Mouse (Mus musculus) thymus, postnatal 36 days (tissue): ENCODE results near the gene Zc3h12a.

Experiments used
- DNase-seq, 2 experiments: peaks; one replicate each; pipeline ENCODE4 v3.0.0; 2022; ENCODE audit warnings: mixed read lengths in 2 of 2

Zc3h12a gene

DNA sequence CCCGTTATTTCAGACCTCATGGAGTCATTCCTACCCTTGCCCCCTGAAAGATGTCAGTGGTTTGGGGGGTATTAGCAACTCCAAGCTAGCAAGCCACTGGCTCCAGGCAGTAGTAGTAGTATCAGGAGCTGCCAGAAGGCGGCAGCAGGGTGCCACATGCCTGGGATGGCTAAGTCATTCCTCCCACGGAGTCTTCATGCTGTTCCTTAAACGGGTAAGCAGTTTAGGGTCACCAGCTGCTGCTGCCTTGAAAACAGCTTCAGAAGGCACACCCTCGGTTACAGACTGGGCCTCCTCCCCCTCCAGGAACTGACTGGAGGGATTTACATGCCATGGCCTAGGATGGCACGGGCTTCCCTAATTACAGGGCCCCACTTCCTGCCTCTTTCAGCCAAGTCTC, 13.0 kb downstream of the Zc3h12a start:
- peak; percentile 82 to 87 for DNase-seq

DNA sequence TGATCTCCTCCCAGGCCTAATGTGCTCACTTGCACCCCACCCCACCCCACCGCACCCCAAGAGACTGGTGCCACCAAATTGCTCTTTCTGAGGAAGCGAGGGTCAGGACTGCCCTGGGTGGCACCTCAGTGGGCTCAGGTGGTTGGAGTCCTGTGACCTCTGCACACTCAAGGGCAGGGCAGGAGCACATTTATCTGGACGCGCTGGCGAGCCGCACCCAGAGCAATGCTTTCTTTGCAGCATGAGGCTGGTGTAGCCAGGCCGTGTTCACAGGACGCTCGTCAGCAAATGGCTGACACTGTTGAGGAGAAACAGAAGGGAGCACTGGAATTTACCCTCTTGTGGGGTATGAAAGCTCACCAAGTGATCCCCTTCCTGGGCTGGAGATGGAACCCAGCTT, 22.3 kb downstream of the Zc3h12a start:
- no peak for DNase-seq

DNA sequence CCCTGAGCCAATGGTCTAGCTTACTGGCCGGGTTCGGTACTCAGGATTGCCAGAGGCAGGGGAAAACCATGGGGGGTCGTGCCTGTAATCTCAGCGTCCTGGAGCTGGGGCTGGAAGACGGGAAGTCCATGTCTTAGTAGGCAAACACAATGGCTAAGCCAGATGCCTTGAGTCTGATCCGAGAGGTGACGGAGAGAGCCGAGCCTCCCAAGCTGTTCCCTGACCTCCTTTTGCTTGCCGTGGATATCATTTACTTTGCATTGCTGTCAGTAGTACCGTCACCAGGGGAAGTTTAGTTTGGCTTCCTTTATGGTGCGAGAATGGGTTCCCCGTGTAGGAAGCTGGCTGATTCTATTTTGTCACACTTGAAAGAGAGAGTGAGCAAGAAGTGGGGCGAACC, 26.3 kb downstream of the Zc3h12a start:
- no peak for DNase-seq

DNA sequence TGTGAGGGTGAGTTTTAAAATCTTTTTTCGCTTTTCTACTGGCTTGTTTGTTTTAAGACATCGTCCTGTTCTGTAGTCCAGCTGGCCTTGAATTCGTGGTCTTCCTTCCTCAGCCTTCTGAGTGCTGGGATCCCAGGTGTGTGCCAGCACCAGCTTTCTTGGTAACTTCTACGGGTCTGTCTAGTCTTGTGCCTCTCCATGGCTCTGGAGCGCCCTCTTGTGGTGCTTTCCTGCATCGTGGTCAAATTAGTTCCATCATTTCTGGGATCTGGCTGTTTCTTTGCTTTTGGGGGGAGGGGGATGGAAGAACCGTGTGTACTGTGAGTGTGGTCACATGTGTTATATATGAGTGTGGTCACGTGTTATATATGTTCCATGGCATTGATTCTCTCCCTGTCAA, 28.2 kb downstream of the Zc3h12a start:
- peak; percentile 72 to 81 for DNase-seq

DNA sequence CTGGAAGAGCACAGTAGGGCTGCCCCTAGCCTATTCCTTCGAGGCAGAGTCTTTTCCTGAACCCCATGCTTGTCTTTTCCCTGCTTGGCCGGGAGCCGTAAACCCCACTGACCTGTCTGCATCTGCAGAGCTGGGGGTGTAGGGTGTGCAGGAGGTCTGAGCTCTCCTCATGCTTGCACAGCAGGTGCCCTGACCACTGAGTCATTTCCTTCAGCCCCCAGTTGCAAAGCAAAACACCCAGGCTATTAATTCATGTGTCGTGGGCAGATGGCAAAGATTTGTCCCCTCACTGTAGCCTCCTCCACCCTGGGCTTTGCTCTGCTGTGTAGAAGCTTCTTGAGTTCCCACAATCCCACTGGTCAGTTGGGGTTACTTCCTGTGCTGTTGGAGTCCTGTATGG, 30.2 kb downstream of the Zc3h12a start:
- DNase-seq = no peak

DNA sequence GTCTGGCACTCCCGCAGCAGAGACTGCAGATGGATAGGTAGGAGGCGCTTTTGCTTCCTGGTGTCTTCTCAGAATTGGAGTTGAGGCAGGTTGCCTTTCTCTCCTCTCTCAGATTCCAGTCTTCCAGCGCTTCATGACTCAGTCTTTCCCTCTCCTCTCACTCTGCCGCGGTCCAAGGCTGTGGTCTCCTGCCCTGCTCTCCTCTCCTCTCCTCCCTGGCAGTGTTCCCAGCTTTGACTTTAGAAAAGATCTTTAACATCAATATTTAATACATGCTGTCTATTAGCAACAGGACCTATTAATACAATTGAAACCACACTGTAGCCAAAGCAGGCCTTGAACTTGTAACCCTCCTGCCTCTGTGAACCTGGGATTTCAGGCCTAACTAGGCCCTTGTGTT, 31.6 kb downstream of the Zc3h12a start:
- no peak for DNase-seq

DNA sequence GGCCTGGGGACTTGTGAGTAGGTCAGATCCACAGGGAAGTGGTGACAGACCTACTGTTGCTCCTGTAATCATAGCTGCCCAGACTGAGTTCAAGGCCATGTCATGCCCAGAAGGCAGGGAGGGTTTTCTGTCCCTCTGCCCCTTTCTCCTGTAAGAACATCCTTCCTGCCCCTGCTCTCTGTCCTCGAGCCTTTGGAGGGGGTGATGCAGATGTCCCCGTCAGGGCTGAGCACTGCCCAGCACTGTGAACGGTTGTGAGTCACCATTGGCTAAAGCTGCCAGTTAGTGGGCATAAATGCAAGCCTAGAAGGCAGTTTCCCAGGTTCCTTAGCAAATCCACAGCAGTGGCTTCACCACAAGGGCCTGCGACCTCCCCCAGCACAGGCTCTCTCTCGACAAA, 34.6 kb downstream of the Zc3h12a start:
- DNase-seq = no peak

DNA sequence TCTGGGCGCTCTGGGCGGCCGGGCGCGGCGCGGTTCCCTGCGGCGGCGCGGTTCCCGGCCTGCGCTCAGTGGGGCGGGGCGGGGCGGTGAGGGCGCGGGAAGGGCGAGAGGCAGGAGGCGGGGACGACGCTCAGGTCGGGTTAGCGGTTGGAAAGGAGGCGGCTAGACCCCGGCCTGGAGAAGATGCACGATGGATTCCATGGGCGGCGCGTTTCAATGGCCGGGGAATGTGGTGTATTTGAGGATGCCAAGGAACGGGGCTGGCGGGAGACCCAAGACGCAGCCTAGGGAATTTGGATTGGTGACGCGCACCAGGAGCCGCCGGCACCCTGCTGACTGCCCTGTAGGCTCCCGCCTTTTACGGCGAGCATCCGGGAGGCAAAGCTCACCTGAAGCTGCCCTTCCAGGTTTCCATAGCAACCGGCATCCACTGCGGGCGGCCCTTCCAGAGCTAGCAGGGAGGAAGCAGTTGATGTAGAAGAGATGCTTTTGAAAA, 42.2 kb downstream of the Zc3h12a start:
- no peak for DNase-seq

DNA sequence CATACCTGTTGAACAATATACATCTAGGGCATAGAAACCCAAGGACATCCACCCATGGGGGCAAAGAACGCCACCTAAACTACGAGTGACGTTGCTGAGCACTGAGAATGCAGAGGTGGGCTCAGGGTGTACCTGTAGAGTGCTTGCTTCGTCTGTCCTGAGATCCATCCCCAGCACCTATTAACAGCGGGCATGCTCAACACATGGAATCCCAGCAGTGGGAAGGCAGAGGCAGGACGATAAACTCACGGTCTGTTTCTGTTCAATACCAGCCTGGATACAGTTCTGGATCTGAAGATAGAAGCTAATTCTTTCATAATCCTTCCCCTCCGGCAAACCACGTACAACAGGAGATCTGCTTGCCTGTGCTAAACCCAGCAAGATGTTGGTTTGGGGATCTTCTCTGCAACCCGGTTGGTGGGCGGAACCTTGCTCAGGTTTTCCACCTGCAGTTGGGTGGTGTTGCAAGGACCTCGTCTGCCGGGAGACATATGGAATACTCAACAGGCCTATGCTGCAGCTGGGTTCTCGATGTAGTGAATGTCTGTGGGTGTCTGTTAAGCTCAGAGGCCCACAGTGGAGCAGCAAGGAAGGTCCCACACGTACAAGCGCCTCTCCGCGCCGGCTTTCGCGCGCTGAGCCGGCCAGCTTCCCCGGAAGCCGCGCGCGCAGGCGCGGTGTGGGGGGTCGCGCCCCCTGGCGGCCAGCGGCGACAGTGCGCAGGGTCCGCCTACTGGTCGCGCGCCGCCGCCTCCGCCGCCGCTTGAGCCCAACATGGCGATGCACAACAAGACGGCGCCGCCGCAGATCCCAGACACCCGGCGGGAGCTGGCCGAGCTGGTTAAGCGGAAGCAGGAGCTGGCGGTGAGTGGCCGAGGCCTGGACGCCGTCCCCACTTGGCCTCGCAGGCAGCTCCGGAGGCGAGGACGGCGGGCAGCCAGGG, 43.0 kb downstream of the Zc3h12a start, which contains the start of gene Meaf6:
Meaf6 (plus strand) TSS at position 732 of the 943 bp plus-strand sequence.
- DNase-seq = peak; percentile 92 to 94

DNA sequence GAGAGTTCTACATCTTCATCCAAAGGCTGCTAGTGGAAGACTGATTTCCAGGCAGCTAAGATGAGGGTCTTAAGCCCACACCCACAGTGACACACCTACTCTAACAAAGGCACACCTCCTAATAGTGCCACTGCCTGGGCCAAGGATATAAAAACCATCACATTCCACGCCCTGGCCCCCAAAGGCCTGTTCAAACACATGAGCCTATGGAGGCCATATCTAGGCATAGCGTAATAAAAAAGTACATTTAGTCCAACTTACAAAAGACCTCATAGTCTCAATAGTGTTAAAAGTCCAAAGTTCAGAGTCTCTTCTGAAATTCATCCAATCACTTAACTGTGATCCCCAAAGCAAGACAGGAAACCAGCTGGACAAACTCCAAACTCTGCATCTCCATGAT, 48.9 kb downstream of the Zc3h12a start:
- DNase-seq = no peak

DNA sequence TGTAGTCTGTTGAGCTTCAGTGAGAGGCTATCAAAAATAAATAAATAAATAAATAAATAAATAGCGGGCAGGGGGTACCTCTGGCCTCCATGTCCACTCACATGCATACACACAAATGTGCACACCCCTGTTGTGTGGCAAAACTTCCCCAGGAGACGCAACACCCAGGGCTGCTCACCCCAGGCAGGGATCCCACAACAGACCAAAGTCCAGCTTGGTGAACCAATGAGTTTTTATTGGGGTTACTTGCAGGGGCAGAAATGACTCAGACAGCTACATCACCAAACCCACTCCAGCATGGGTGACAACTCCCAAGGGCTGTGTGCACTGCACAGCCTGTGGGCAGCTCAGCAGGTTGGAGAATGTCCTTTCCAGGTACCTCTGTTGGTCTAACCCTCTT, 49.9 kb downstream of the Zc3h12a start:
- no peak for DNase-seq
